Mouse (Mus musculus) intestine, embryonic 16.5 days (tissue): ENCODE results near the gene Slamf8. TPM values are rescaled to one million over a fixed set of nuclear protein-coding genes. Genes with fewer than 3 reads are reported as not detected.

Source experiments
- ATAC-seq: fragments of 200-750 bp; cut with Nextera tagmentation; 2 replicates; pipeline ENCODE4 v1.8.0; 2017; ENCODE audit warnings: moderate TSS enrichment, moderate library complexity
- H3K27ac ChIP-seq: fragments of 300-500 bp; sonication (generic); 2 replicates; pipeline ENCODE4 v1.5.1; 2014; ENCODE audit warnings: mild to moderate bottlenecking, low read length
- H3K27me3 ChIP-seq: fragments of 300-500 bp; sonication (generic); replicated peaks from 2 replicates; pipeline ENCODE4 v1.6.1; 2014; ENCODE audit warnings: low read length, control low read depth, mixed read lengths; ENCODE audit not compliant: control insufficient read depth, insufficient read depth
- H3K36me3 ChIP-seq: fragments of 300-500 bp; sonication (generic); 2 replicates; pipeline ENCODE4 v1.6.1; 2014; ENCODE audit warnings: low read length, control low read depth; ENCODE audit not compliant: control insufficient read depth, insufficient read depth
- H3K4me1 ChIP-seq: fragments of 300-500 bp; sonication (generic); 2 replicates; pipeline ENCODE4 v1.6.1; 2014; ENCODE audit warnings: low read length, control low read depth, mixed read lengths; ENCODE audit not compliant: control insufficient read depth, insufficient read depth
- H3K4me2 ChIP-seq: fragments of 300-500 bp; sonication (generic); 2 replicates; pipeline ENCODE4 v1.6.1; 2014; ENCODE audit warnings: low read depth, low read length, control low read depth
- H3K4me3 ChIP-seq: fragments of 300-500 bp; sonication (generic); 2 replicates; pipeline ENCODE4 v1.5.1; 2014; ENCODE audit warnings: mild to moderate bottlenecking, low read length
- H3K9ac ChIP-seq: fragments of 300-500 bp; sonication (generic); 2 replicates; pipeline ENCODE4 v1.6.1; 2014; ENCODE audit warnings: low read depth, low read length
- H3K9me3 ChIP-seq: fragments of 300-500 bp; sonication (generic); 2 replicates; pipeline ENCODE4 v1.6.1; 2016; ENCODE audit warnings: low read length, control low read depth; ENCODE audit not compliant: control insufficient read depth
- WGBS: fragments of 180-500 bp; shearing (Covaris S2); extraction: QIAGEN DNeasy Blood & Tissue Kit; methylation state at CpG from one replicate; pipeline ENCODE4 v1.1.7; 2014; 5-methylcytosine and 5-hydroxymethylcytosine counted together
- polyA plus RNA-seq: library from polyadenylated mRNA; unstranded; fragments of >200 nt; fragmentation: Nextera tagmentation; extraction: Ambion mirVana; gene quantifications from 2 replicates; pipeline ENCODE4 v1.2.1, GENCODE M21; 2015

Gene Slamf8
- polyA plus RNA-seq = 0.64 and 0.66 TPM in 2 replicates

GRCm38 (mm10) chr1:172590385-172590784, at the start of gene Slamf8:
Gene Slamf8 (minus strand): TSS chr1:172590568.
- WGBS = 75% methylated on average over 7 of the region's 7 CpGs
- H3K27ac ChIP-seq = no peak within 1 kb of the TSS
- no peak for ATAC-seq
- H3K4me1 ChIP-seq = no peaks in the 10 kb centered on the region
- no peak within 1 kb of the TSS for H3K9ac ChIP-seq
- H3K4me3 ChIP-seq = no peak within 1 kb of the TSS
- H3K27me3 ChIP-seq = no peaks in the 10 kb centered on the region
- no peaks in the 10 kb centered on the region for H3K36me3 ChIP-seq
- no peak within 1 kb of the TSS for H3K4me2 ChIP-seq
- H3K9me3 ChIP-seq = 0 out of 2 replicates have a peak, but pooled peaks cover 3% of the 10 kb centered on the region

- 50% methylated on average over 2 of the region's 2 CpGs for WGBS
- no peak overlapping the region for H3K9ac ChIP-seq
- ATAC-seq = no peak
- H3K4me1 ChIP-seq = 0 out of 2 replicates have a peak, but pooled peaks cover 2% of the 10 kb centered on the region
- no peak overlapping the region for H3K27ac ChIP-seq
- no peaks in the 10 kb centered on the region for H3K36me3 ChIP-seq
- H3K4me2 ChIP-seq = no peak overlapping the region
- H3K27me3 ChIP-seq = no peaks in the 10 kb centered on the region
- H3K9me3 ChIP-seq = no peaks in the 10 kb centered on the region
- H3K4me3 ChIP-seq = no peak overlapping the region
Measured at GRCm38 (mm10) chr1:172638781-172639180, 48.4 kb upstream of the Slamf8 start.

GRCm38 (mm10) chr1:172637801-172638200, 47.4 kb upstream of the Slamf8 start:
- H3K27ac ChIP-seq = no peak overlapping the region
- 0 out of 2 replicates have a peak, but pooled peaks cover 2% of the 10 kb centered on the region for H3K4me1 ChIP-seq
- no peak for ATAC-seq
- H3K36me3 ChIP-seq = no peaks in the 10 kb centered on the region
- no peak overlapping the region for H3K9ac ChIP-seq
- no peaks in the 10 kb centered on the region for H3K9me3 ChIP-seq
- no peaks in the 10 kb centered on the region for H3K27me3 ChIP-seq
- WGBS = 49% methylated on average over 4 of the region's 4 CpGs
- no peak overlapping the region for H3K4me2 ChIP-seq
- H3K4me3 ChIP-seq = no peak overlapping the region

GRCm38 (mm10) chr1:172636266-172636665, 45.9 kb upstream of the Slamf8 start:
- Histone ChIP-seq H3K27ac (no peak overlapping the region), H3K4me3 (no peak overlapping the region), H3K4me1 (0 out of 2 replicates have a peak, but pooled peaks cover 2% of the 10 kb centered on the region), H3K4me2 (no peak overlapping the region), H3K9me3 (no peaks in the 10 kb centered on the region), H3K9ac (no peak overlapping the region), H3K36me3 (no peaks in the 10 kb centered on the region), H3K27me3 (no peaks in the 10 kb centered on the region)
- ATAC-seq = no peak
- WGBS = 74% methylated on average over 5 of the region's 5 CpGs

GRCm38 (mm10) chr1:172635258-172635657, 44.9 kb upstream of the Slamf8 start:
- Histone ChIP-seq H3K4me3 (no peak overlapping the region), H3K36me3 (no peaks in the 10 kb centered on the region), H3K9ac (no peak overlapping the region), H3K4me1 (0 out of 2 replicates have a peak, but pooled peaks cover 2% of the 10 kb centered on the region), H3K9me3 (no peaks in the 10 kb centered on the region), H3K27me3 (no peaks in the 10 kb centered on the region), H3K27ac (no peak overlapping the region), H3K4me2 (no peak overlapping the region)
- WGBS = 39% methylated on average over 4 of the region's 4 CpGs
- no peak for ATAC-seq

GRCm38 (mm10) chr1:172634136-172634535, 43.8 kb upstream of the Slamf8 start:
- no peak for ATAC-seq
- H3K4me2 ChIP-seq = no peak overlapping the region
- H3K27me3 ChIP-seq = no peaks in the 10 kb centered on the region
- H3K4me1 ChIP-seq = peaks cover 5% of the 10 kb centered on the region; the same call in 1 of the 2 replicates
- H3K36me3 ChIP-seq = no peaks in the 10 kb centered on the region
- H3K9me3 ChIP-seq = no peaks in the 10 kb centered on the region
- H3K9ac ChIP-seq = no peak overlapping the region
- no peak overlapping the region for H3K27ac ChIP-seq
- H3K4me3 ChIP-seq = no peak overlapping the region
- 94% methylated on average over 2 of the region's 2 CpGs for WGBS

GRCm38 (mm10) chr1:172632451-172633326, 42.3 kb upstream of the Slamf8 start, which contains the start of gene Dusp23:
Gene Dusp23 (minus strand): TSS chr1:172632962.
- Histone ChIP-seq H3K36me3 (no peaks in the 10 kb centered on the region), H3K4me3 (peak within 1 kb of the TSS; percentile 82), H3K4me1 (peaks cover 5% of the 10 kb centered on the region; the same call in 1 of the 2 replicates), H3K27ac (peak within 1 kb of the TSS; percentile 95), H3K4me2 (peak within 1 kb of the TSS; percentile 58), H3K9me3 (peaks cover 2% of the 10 kb centered on the region; the same call in 1 of the 2 replicates), H3K27me3 (no peaks in the 10 kb centered on the region), H3K9ac (peak within 1 kb of the TSS; percentile 90)
- ATAC-seq = peak; percentile 100
- under 1% methylated on average over 53 of the region's 53 CpGs for WGBS

- ATAC-seq = no peak
- H3K27ac ChIP-seq = no peak overlapping the region
- H3K4me1 ChIP-seq = peaks cover 5% of the 10 kb centered on the region; the same call in 1 of the 2 replicates
- H3K4me3 ChIP-seq = no peak overlapping the region
- no peak overlapping the region for H3K4me2 ChIP-seq
- 88% methylated on average over 5 of the region's 5 CpGs for WGBS
- H3K9ac ChIP-seq = no peak overlapping the region
- no peaks in the 10 kb centered on the region for H3K27me3 ChIP-seq
- no peaks in the 10 kb centered on the region for H3K36me3 ChIP-seq
- H3K9me3 ChIP-seq = peaks cover 2% of the 10 kb centered on the region; the same call in 1 of the 2 replicates
Measured at GRCm38 (mm10) chr1:172631721-172632120, 41.4 kb upstream of the Slamf8 start.

GRCm38 (mm10) chr1:172629831-172630230, 39.5 kb upstream of the Slamf8 start:
- WGBS = 37% methylated on average over 7 of the region's 7 CpGs
- no peak for ATAC-seq
- no peak overlapping the region for H3K4me3 ChIP-seq
- H3K4me2 ChIP-seq = no peak overlapping the region
- no peaks in the 10 kb centered on the region for H3K27me3 ChIP-seq
- H3K9ac ChIP-seq = no peak overlapping the region
- no peak overlapping the region for H3K27ac ChIP-seq
- no peaks in the 10 kb centered on the region for H3K36me3 ChIP-seq
- H3K9me3 ChIP-seq = peaks cover 2% of the 10 kb centered on the region; the same call in 1 of the 2 replicates
- H3K4me1 ChIP-seq = peaks cover 2% of the 10 kb centered on the region; the same call in 1 of the 2 replicates
